Mouse (Mus musculus) kidney, postnatal 0 days (tissue): ENCODE results near the gene Inhba. TPM values are rescaled to one million over a fixed set of nuclear protein-coding genes. Genes with fewer than 3 reads are reported as not detected.

Experiments
- ATAC-seq: fragments of 200-750 bp; cut with Nextera tagmentation; replicated peaks from 2 replicates; pipeline ENCODE4 v1.8.0; 2017; ENCODE audit warnings: low read depth, moderate number of reproducible peaks, moderate TSS enrichment, moderate library complexity; ENCODE audit not compliant: low FRiP score
- DNase-seq: peaks from one replicate; pipeline ENCODE4 v3.0.0-alpha.2; 2016; ENCODE audit warnings: low spot score
- H3K27ac ChIP-seq: fragments of 300-500 bp; sonication (generic); 2 replicates; pipeline ENCODE4 v1.5.1; 2014; ENCODE audit warnings: mild to moderate bottlenecking
- H3K27me3 ChIP-seq: fragments of 300-500 bp; sonication (generic); 2 replicates; pipeline ENCODE4 v1.6.1; 2014; ENCODE audit warnings: low read length, mixed read lengths; ENCODE audit not compliant: insufficient read depth
- H3K36me3 ChIP-seq: fragments of 300-500 bp; sonication (generic); 2 replicates; pipeline ENCODE4 v1.6.1; 2014; ENCODE audit warnings: low read length, mixed read lengths; ENCODE audit not compliant: insufficient read depth
- H3K4me1 ChIP-seq: fragments of 300-500 bp; sonication (generic); replicated peaks from 2 replicates; pipeline ENCODE4 v1.6.1; 2014; ENCODE audit warnings: antibody characterized with exemption, low read length, mixed read lengths; ENCODE audit not compliant: insufficient read depth
- H3K4me2 ChIP-seq: fragments of 300-500 bp; sonication (generic); 2 replicates; pipeline ENCODE4 v1.6.1; 2014; ENCODE audit warnings: mild to moderate bottlenecking, low read length, moderate library complexity, mixed read lengths
- H3K4me3 ChIP-seq: fragments of 300-500 bp; sonication (generic); replicated peaks from 2 replicates; pipeline ENCODE4 v1.5.1; 2014; ENCODE audit warnings: low read depth, low read length
- H3K9ac ChIP-seq: fragments of 300-500 bp; sonication (generic); 2 replicates; pipeline ENCODE4 v1.6.1; 2014; ENCODE audit warnings: low read depth, low read length
- H3K9me3 ChIP-seq: fragments of 300-500 bp; sonication (generic); replicated peaks from 2 replicates; pipeline ENCODE4 v1.6.1; 2016; ENCODE audit warnings: low read length, inconsistent platforms, mixed read lengths
- CTCF ChIP-seq: IDR thresholded peaks from 2 replicates; pipeline ENCODE4 v1.5.1; 2016; ENCODE audit warnings: antibody characterized with exemption, low read depth, mild to moderate bottlenecking, moderate library complexity
- WGBS: fragments of 180-500 bp; shearing (Covaris S2); extraction: QIAGEN DNeasy Blood & Tissue Kit; methylation state at CpG from one replicate; pipeline ENCODE4 v1.1.7; 2014; 5-methylcytosine and 5-hydroxymethylcytosine counted together
- polyA plus RNA-seq: library from polyadenylated mRNA; unstranded; fragments of >200 nt; fragmentation: Nextera tagmentation; extraction: Ambion mirVana; gene quantifications from 2 replicates; pipeline ENCODE4 v1.2.1, GENCODE M21; 2015

Inhba gene
- polyA plus RNA-seq, 1 experiment from 2014 or later, result 0.47 TPM

GRCm38 (mm10) chr13:16012243-16012887 is 714 bp downstream of the Inhba start:
- H3K27ac ChIP-seq, result no peak overlapping the region
- ATAC-seq (peak; percentile 93), DNase-seq (peak; percentile 85)
- H3K36me3 ChIP-seq, result no peaks in the 10 kb centered on the region
- peak overlapping the region; percentile 82 for H3K4me2 ChIP-seq
- WGBS, result 6% methylated on average over 19 of the region's 19 CpGs
- H3K9me3 ChIP-seq, result no peaks in the 10 kb centered on the region
- H3K27me3 ChIP-seq, result peaks cover 9% of the 10 kb centered on the region; the same call in 1 of the 2 replicates
- H3K9ac ChIP-seq, result peak overlapping the region; percentile 53
- TF ChIP-seq CTCF, result peak; percentile 81
- H3K4me1 ChIP-seq, result 0 out of 2 replicates have a peak, but pooled peaks cover 5% of the 10 kb centered on the region
- H3K4me3 ChIP-seq, result peak overlapping the region; percentile 51

- no peak for TF ChIP-seq CTCF
- Histone ChIP-seq H3K27me3 (peaks cover 15% of the 10 kb centered on the region; the same call in 1 of the 2 replicates), H3K9ac (no peak overlapping the region), H3K4me2 (no peak overlapping the region), H3K4me1 (0 out of 2 replicates have a peak, but pooled peaks cover 5% of the 10 kb centered on the region), H3K4me3 (no peak overlapping the region), H3K27ac (no peak overlapping the region), H3K36me3 (no peaks in the 10 kb centered on the region), H3K9me3 (no peaks in the 10 kb centered on the region)
- no peak for ATAC-seq
- 27% methylated on average over 3 of the region's 3 CpGs for WGBS
- no peak for DNase-seq
Measured at GRCm38 (mm10) chr13:16014166-16014565, 2.5 kb downstream of the Inhba start.

- 6% methylated on average over 2 of the region's 2 CpGs for WGBS
- no peak overlapping the region for H3K4me2 ChIP-seq
- DNase-seq (no peak), ATAC-seq (no peak)
- 0 out of 2 replicates have a peak, but pooled peaks cover 2% of the 10 kb centered on the region for H3K4me1 ChIP-seq
- no peaks in the 10 kb centered on the region for H3K36me3 ChIP-seq
- no peak for TF ChIP-seq CTCF
- H3K27ac ChIP-seq, result no peak overlapping the region
- no peak overlapping the region for H3K9ac ChIP-seq
- H3K4me3 ChIP-seq, result no peak overlapping the region
- peaks cover 15% of the 10 kb centered on the region; the same call in 1 of the 2 replicates for H3K27me3 ChIP-seq
- H3K9me3 ChIP-seq, result no peaks in the 10 kb centered on the region
Measured at GRCm38 (mm10) chr13:16016506-16016905, 4.9 kb downstream of the Inhba start.

GRCm38 (mm10) chr13:16017338-16017737 is 5.7 kb downstream of the Inhba start:
- H3K36me3 ChIP-seq, result no peaks in the 10 kb centered on the region
- DNase-seq (no peak), ATAC-seq (no peak)
- H3K27me3 ChIP-seq, result peaks cover 15% of the 10 kb centered on the region; the same call in 1 of the 2 replicates
- no peak for TF ChIP-seq CTCF
- peak overlapping the region; percentile 60 for H3K4me2 ChIP-seq
- peak overlapping the region; percentile 34 for H3K4me3 ChIP-seq
- no peak overlapping the region for H3K9ac ChIP-seq
- no peaks in the 10 kb centered on the region for H3K4me1 ChIP-seq
- no peaks in the 10 kb centered on the region for H3K9me3 ChIP-seq
- under 1% methylated on average over 20 of the region's 20 CpGs for WGBS
- H3K27ac ChIP-seq, result no peak overlapping the region

- no peaks in the 10 kb centered on the region for H3K9me3 ChIP-seq
- ATAC-seq (no peak), DNase-seq (no peak)
- WGBS, result 4% methylated on average over 9 of the region's 9 CpGs
- peaks cover 15% of the 10 kb centered on the region; the same call in 1 of the 2 replicates for H3K27me3 ChIP-seq
- H3K4me1 ChIP-seq, result no peaks in the 10 kb centered on the region
- TF ChIP-seq CTCF, result no peak
- H3K27ac ChIP-seq, result no peak overlapping the region
- peak overlapping the region; percentile 60 for H3K4me2 ChIP-seq
- H3K9ac ChIP-seq, result 0 out of 2 replicates have a peak overlapping the region, but pooled peaks have one; percentile 6
- H3K4me3 ChIP-seq, result peak overlapping the region; percentile 34
- H3K36me3 ChIP-seq, result no peaks in the 10 kb centered on the region
Measured at GRCm38 (mm10) chr13:16017777-16018176, 6.1 kb downstream of the Inhba start.

- no peak overlapping the region for H3K4me3 ChIP-seq
- no peak for ATAC-seq
- H3K9ac ChIP-seq, result no peak overlapping the region
- DNase-seq, result no peak
- no peaks in the 10 kb centered on the region for H3K9me3 ChIP-seq
- H3K4me2 ChIP-seq, result no peak overlapping the region
- no peak for TF ChIP-seq CTCF
- no peaks in the 10 kb centered on the region for H3K36me3 ChIP-seq
- peaks cover 14% of the 10 kb centered on the region; the same call in 1 of the 2 replicates for H3K27me3 ChIP-seq
- no peaks in the 10 kb centered on the region for H3K4me1 ChIP-seq
- WGBS, result 68% methylated on average over 3 of the region's 3 CpGs
- no peak overlapping the region for H3K27ac ChIP-seq
Measured at GRCm38 (mm10) chr13:16018807-16019510, 7.3 kb downstream of the Inhba start.
